Mouse (Mus musculus): ENCODE results near the gene Stpg4. TPM values are rescaled to one million over a fixed set of nuclear protein-coding genes. Genes with fewer than 3 reads are reported as not detected.

The Stpg4 gene
- total and polyA plus RNA-seq, 2 experiments from 2014 or later = not detected

- ATAC-seq (ENCODE audit: insufficient read depth, low read depth) (no peak), DNase-seq (ENCODE audit: low spot score) (no peak)
- no peaks in the 10 kb centered on the region for H3K9me3 ChIP-seq (replicated peaks; ENCODE audit: control insufficient read depth, low read length)
- TF ChIP-seq EP300 (IDR thresholded peaks at IDR 0.05; ENCODE audit: low read depth) (no peak), CTCF (IDR thresholded peaks at IDR 0.05; ENCODE audit: low read depth) (no peak)
- no peak overlapping the region for H3K4me3 ChIP-seq (ENCODE audit: low read depth, low read length)
- no peak overlapping the region for H3K9ac ChIP-seq (replicated peaks; ENCODE audit: low read depth, low read length)
- H3K4me1 ChIP-seq (ENCODE audit: control insufficient read depth, insufficient read depth) = peaks cover 43% of the 10 kb centered on the region
- 86% methylated on average over 7 of the region's 7 CpGs for WGBS
- no peak overlapping the region for H3K27ac ChIP-seq (ENCODE audit: low read depth)
- no peaks in the 10 kb centered on the region for H3K36me3 ChIP-seq (replicated peaks; ENCODE audit: control insufficient read depth, insufficient read depth, low read length)
- H3K4me2 ChIP-seq (ENCODE audit: low read depth, low read length) = no peak overlapping the region
- H3K27me3 ChIP-seq (ENCODE audit: control insufficient read depth, insufficient read depth, low read length) = no peaks in the 10 kb centered on the region
Observed at GRCm38 (mm10) chr17:87372189-87372588, 55.4 kb downstream of the Stpg4 start.

DNA sequence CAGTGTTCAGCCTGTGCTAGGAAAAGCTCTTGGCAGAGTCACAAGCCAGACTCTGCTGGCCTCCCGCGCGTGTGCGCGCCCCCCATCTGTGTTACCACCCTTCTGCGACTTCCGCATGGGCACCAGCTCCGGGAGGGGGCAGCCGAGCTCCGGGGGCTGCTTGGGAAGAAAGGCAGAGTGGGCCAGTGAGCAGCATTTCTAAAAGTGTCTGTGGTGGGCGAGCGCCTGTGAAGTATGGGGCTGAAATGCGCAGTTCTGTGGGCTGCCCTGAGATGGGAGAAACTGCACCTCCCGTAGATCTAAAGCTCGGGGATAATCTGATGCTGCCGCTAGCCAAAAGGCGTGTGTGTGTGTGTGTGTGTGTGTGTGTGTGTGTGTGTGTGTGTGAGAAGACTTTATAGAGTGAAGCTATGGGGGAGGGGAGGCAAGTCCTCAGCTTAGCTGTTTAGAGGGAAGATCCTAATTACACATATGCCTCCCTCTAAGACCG lies 58.2 kb downstream of the Stpg4 start:
- no peak for TF ChIP-seq CTCF (IDR thresholded peaks at IDR 0.05; ENCODE audit: low read depth)
- TF ChIP-seq EP300 (IDR thresholded peaks at IDR 0.05; ENCODE audit: low read depth) = no peak
- H3K27ac ChIP-seq (ENCODE audit: low read depth) = no peak overlapping the region
- no peaks in the 10 kb centered on the region for H3K9me3 ChIP-seq (replicated peaks; ENCODE audit: control insufficient read depth, low read length)
- no peaks in the 10 kb centered on the region for H3K36me3 ChIP-seq (replicated peaks; ENCODE audit: control insufficient read depth, insufficient read depth, low read length)
- H3K27me3 ChIP-seq (ENCODE audit: control insufficient read depth, insufficient read depth, low read length) = no peaks in the 10 kb centered on the region
- peaks cover 22% of the 10 kb centered on the region for H3K4me1 ChIP-seq (ENCODE audit: control insufficient read depth, insufficient read depth)
- H3K4me2 ChIP-seq (ENCODE audit: low read depth, low read length) = no peak overlapping the region
- ATAC-seq (ENCODE audit: insufficient read depth, low read depth) = no peak
- no peak overlapping the region for H3K9ac ChIP-seq (replicated peaks; ENCODE audit: low read depth, low read length)
- no peak for DNase-seq (ENCODE audit: low spot score)
- 76% methylated on average over 18 of the region's 18 CpGs for WGBS
- H3K4me3 ChIP-seq (ENCODE audit: low read depth, low read length) = no peak overlapping the region

- H3K4me1 ChIP-seq (ENCODE audit: control insufficient read depth, insufficient read depth) = peaks cover 22% of the 10 kb centered on the region
- H3K27me3 ChIP-seq (ENCODE audit: control insufficient read depth, insufficient read depth, low read length) = no peaks in the 10 kb centered on the region
- no peaks in the 10 kb centered on the region for H3K36me3 ChIP-seq (replicated peaks; ENCODE audit: control insufficient read depth, insufficient read depth, low read length)
- no peak overlapping the region for H3K27ac ChIP-seq (ENCODE audit: low read depth)
- H3K4me3 ChIP-seq (ENCODE audit: low read depth, low read length) = no peak overlapping the region
- H3K9me3 ChIP-seq (replicated peaks; ENCODE audit: control insufficient read depth, low read length) = no peaks in the 10 kb centered on the region
- no peak overlapping the region for H3K4me2 ChIP-seq (ENCODE audit: low read depth, low read length)
- TF ChIP-seq CTCF (IDR thresholded peaks at IDR 0.05; ENCODE audit: low read depth) (no peak), EP300 (IDR thresholded peaks at IDR 0.05; ENCODE audit: low read depth) (no peak)
- ATAC-seq (ENCODE audit: insufficient read depth, low read depth) (no peak), DNase-seq (ENCODE audit: low spot score) (no peak)
- H3K9ac ChIP-seq (replicated peaks; ENCODE audit: low read depth, low read length) = no peak overlapping the region
- 89% methylated on average over 10 of the region's 10 CpGs for WGBS
Observed at GRCm38 (mm10) chr17:87368481-87368880, 59.1 kb downstream of the Stpg4 start.

DNA sequence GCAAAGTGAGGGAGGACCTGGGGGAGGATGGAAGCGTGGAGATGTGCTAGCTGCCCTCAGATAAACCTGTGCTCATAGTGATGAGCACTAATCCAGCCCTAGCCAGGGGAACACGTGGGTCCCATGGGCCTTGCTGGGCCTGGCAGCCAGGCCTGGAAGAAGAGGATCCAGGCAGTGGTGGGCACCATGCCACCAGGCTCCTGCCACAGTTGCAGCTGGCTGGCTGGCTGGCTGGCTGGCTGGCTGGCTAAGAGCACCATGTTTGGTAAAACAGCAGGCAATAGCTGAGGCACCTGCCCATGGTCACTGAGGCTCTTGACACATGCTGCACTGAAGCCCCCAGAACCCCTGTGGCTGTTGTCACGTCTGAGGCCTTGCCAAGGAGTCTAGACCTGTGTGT lies 59.9 kb downstream of the Stpg4 start:
- peak; percentile 62 for ATAC-seq (ENCODE audit: insufficient read depth, low read depth)
- DNase-seq (ENCODE audit: low spot score) = no peak
- 41% methylated on average over 3 of the region's 3 CpGs for WGBS
- Histone ChIP-seq H3K9me3 (replicated peaks; ENCODE audit: control insufficient read depth, low read length) (no peaks in the 10 kb centered on the region), H3K9ac (replicated peaks; ENCODE audit: low read depth, low read length) (no peak overlapping the region), H3K36me3 (replicated peaks; ENCODE audit: control insufficient read depth, insufficient read depth, low read length) (no peaks in the 10 kb centered on the region), H3K4me3 (ENCODE audit: low read depth, low read length) (no peak overlapping the region), H3K4me1 (ENCODE audit: control insufficient read depth, insufficient read depth) (peaks cover 22% of the 10 kb centered on the region), H3K4me2 (ENCODE audit: low read depth, low read length) (no peak overlapping the region), H3K27me3 (ENCODE audit: control insufficient read depth, insufficient read depth, low read length) (no peaks in the 10 kb centered on the region), H3K27ac (ENCODE audit: low read depth) (peak overlapping the region; percentile 51)
- TF ChIP-seq EP300 (IDR thresholded peaks at IDR 0.05; ENCODE audit: low read depth) (no peak), CTCF (IDR thresholded peaks at IDR 0.05; ENCODE audit: low read depth) (no peak)

DNA sequence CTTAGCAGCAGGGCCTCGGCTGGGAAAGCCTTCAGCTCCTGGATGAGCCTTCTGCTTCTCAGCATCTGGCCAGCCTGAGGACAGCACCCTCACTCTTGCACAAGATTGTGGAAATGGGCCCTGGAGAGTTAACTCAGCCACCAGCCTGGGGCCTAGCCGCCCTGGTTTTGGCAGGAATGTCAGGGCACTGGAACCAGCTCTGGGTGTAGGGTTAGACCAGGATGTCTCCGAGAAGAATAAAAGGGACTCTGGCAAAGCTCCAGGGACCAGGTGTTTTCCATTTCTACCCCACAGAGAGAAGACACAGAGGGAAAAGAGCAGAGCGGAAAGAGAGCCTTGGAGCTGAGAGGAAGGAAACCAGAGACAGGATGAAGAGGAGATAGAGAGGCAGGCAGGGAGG lies 60.3 kb downstream of the Stpg4 start:
- Histone ChIP-seq H3K9me3 (replicated peaks; ENCODE audit: control insufficient read depth, low read length) (no peaks in the 10 kb centered on the region), H3K4me3 (ENCODE audit: low read depth, low read length) (no peak overlapping the region), H3K9ac (replicated peaks; ENCODE audit: low read depth, low read length) (0 out of 2 replicates have a peak overlapping the region, but pooled peaks have one; percentile 10), H3K27me3 (ENCODE audit: control insufficient read depth, insufficient read depth, low read length) (no peaks in the 10 kb centered on the region), H3K4me2 (ENCODE audit: low read depth, low read length) (no peak overlapping the region), H3K36me3 (replicated peaks; ENCODE audit: control insufficient read depth, insufficient read depth, low read length) (no peaks in the 10 kb centered on the region), H3K4me1 (ENCODE audit: control insufficient read depth, insufficient read depth) (peaks cover 22% of the 10 kb centered on the region), H3K27ac (ENCODE audit: low read depth) (no peak overlapping the region)
- no peak for DNase-seq (ENCODE audit: low spot score)
- WGBS = 39% methylated on average over 4 of the region's 4 CpGs
- ATAC-seq (ENCODE audit: insufficient read depth, low read depth) = no peak
- TF ChIP-seq CTCF (IDR thresholded peaks at IDR 0.05; ENCODE audit: low read depth) (no peak), EP300 (IDR thresholded peaks at IDR 0.05; ENCODE audit: low read depth) (no peak)

- ATAC-seq (ENCODE audit: insufficient read depth, low read depth) = no peak
- 22% methylated on average over 2 of the region's 2 CpGs for WGBS
Observed at GRCm38 (mm10) chr17:87366520-87366919, 61.0 kb downstream of the Stpg4 start.

More at GRCm38 (mm10) chr17:87366520-87366919, 61.0 kb downstream of the Stpg4 start:
- H3K27ac ChIP-seq (ENCODE audit: low read depth) = no peak overlapping the region
- no peaks in the 10 kb centered on the region for H3K27me3 ChIP-seq (ENCODE audit: control insufficient read depth, insufficient read depth, low read length)
- 0 out of 2 replicates have a peak overlapping the region, but pooled peaks have one; percentile 10 for H3K9ac ChIP-seq (replicated peaks; ENCODE audit: low read depth, low read length)
- DNase-seq (ENCODE audit: low spot score) = no peak
- H3K4me3 ChIP-seq (ENCODE audit: low read depth, low read length) = no peak overlapping the region
- H3K36me3 ChIP-seq (replicated peaks; ENCODE audit: control insufficient read depth, insufficient read depth, low read length) = no peaks in the 10 kb centered on the region
- no peaks in the 10 kb centered on the region for H3K9me3 ChIP-seq (replicated peaks; ENCODE audit: control insufficient read depth, low read length)
- no peak for TF ChIP-seq CTCF (IDR thresholded peaks at IDR 0.05; ENCODE audit: low read depth)
- no peak for TF ChIP-seq EP300 (IDR thresholded peaks at IDR 0.05; ENCODE audit: low read depth)
- peaks cover 22% of the 10 kb centered on the region for H3K4me1 ChIP-seq (ENCODE audit: control insufficient read depth, insufficient read depth)
- H3K4me2 ChIP-seq (ENCODE audit: low read depth, low read length) = no peak overlapping the region
